Mouse (Mus musculus) embryonic facial prominence, embryonic 10.5 days (tissue): ENCODE measurements around the gene Rnf216. TPM values are rescaled to one million over a fixed set of nuclear protein-coding genes. Genes with fewer than 3 reads are reported as not detected.

Experiments used
- microRNA-seq: library from miRNA; unstranded; fragments of <30 nt; microRNA quantifications from one replicate; pipeline ENCODE4, GENCODE M21; 2017
- polyA plus RNA-seq: library from polyadenylated mRNA; unstranded; fragments of >200 nt; fragmentation: Nextera tagmentation; extraction: Ambion mirVana; gene quantifications from 2 replicates; pipeline ENCODE4 v1.2.1, GENCODE M21; 2016

The Rnf216 gene
- polyA plus RNA-seq, 1 experiment from 2014 or later, result 50.5 TPM

Small RNA genes lying within 50 kb of the gene (microRNA-seq; reads per million reads assigned to microRNA genes)
- gene Gm44405, result not detected

Other genes with a start within 250 kb of the Rnf216 start
- gene Fbxl18, start 217.6 kb downstream of the Rnf216 start, polyA plus RNA-seq, result 25.6 and 25.9 TPM in 2 replicates
- 15,960 and 16,856 TPM in 2 replicates for gene Actb, start 206.2 kb downstream of the Rnf216 start, polyA plus RNA-seq
- 759 and 790 TPM in 2 replicates for gene Fscn1, start 152.7 kb downstream of the Rnf216 start, polyA plus RNA-seq
- not detected in 2 replicates for gene Olfr718-ps1, start 34.6 kb upstream of the Rnf216 start, polyA plus RNA-seq
- gene Rbak, start 67.8 kb upstream of the Rnf216 start, polyA plus RNA-seq, result 15.6 and 16.3 TPM in 2 replicates
- not detected in 2 replicates for gene Spdye4b, start 68.0 kb upstream of the Rnf216 start, polyA plus RNA-seq
- not detected in 2 replicates for gene Spdye4a, start 113.9 kb upstream of the Rnf216 start, polyA plus RNA-seq
- gene Zfp12, start 122.2 kb upstream of the Rnf216 start, polyA plus RNA-seq, result 21.7 and 22.7 TPM in 2 replicates
- gene Zfp316, start 157.0 kb upstream of the Rnf216 start, polyA plus RNA-seq, result 3.1 and 3.5 TPM in 2 replicates
- not detected in 2 replicates for gene Zfp853, start 180.6 kb upstream of the Rnf216 start, polyA plus RNA-seq
- 62.1 and 65.4 TPM in 2 replicates for gene E130309D02Rik, start 202.4 kb upstream of the Rnf216 start, polyA plus RNA-seq
- gene Zdhhc4, start 216.3 kb upstream of the Rnf216 start, polyA plus RNA-seq, result 71.0 and 77.2 TPM in 2 replicates
- gene Grid2ip, start 244.3 kb upstream of the Rnf216 start, polyA plus RNA-seq, result 0.09 and 0.14 TPM in 2 replicates